Mouse (Mus musculus) midbrain, embryonic 14.5 days (tissue): ENCODE results near the gene Cxcr1. TPM values are rescaled to one million over a fixed set of nuclear protein-coding genes. Genes with fewer than 3 reads are reported as not detected.

Experiments used
- ATAC-seq: fragments of 200-750 bp; cut with Nextera tagmentation; 2 replicates; pipeline ENCODE4 v1.8.0; 2017; ENCODE audit warnings: moderate number of reproducible peaks, moderate library complexity; ENCODE audit not compliant: low FRiP score, low TSS enrichment
- DNase-seq: peaks from one replicate; pipeline ENCODE4 v3.0.0-alpha.2; 2015
- H3K27ac ChIP-seq: fragments of 300-500 bp; sonication (generic); replicated peaks from 2 replicates; pipeline ENCODE4 v1.5.1; 2014; ENCODE audit warnings: mild to moderate bottlenecking, low read depth, low read length, moderate library complexity
- H3K27me3 ChIP-seq: fragments of 300-500 bp; sonication (generic); 2 replicates; pipeline ENCODE4 v1.6.1; 2014; ENCODE audit warnings: low read length, control low read depth, mixed read lengths; ENCODE audit not compliant: control insufficient read depth, insufficient read depth
- H3K36me3 ChIP-seq: fragments of 300-500 bp; sonication (generic); 2 replicates; pipeline ENCODE4 v1.6.1; 2014; ENCODE audit warnings: low read length, control low read depth; ENCODE audit not compliant: control insufficient read depth, insufficient read depth
- H3K4me1 ChIP-seq: fragments of 300-500 bp; sonication (generic); 2 replicates; pipeline ENCODE4 v1.6.1; 2014; ENCODE audit warnings: mild to moderate bottlenecking, antibody characterized with exemption, low read length, control low read depth; ENCODE audit not compliant: control insufficient read depth, insufficient read depth
- H3K4me2 ChIP-seq: fragments of 300-500 bp; sonication (generic); 2 replicates; pipeline ENCODE4 v1.6.1; 2014; ENCODE audit warnings: mild to moderate bottlenecking, low read length, moderate library complexity
- H3K4me3 ChIP-seq: fragments of 300-500 bp; sonication (generic); replicated peaks from 2 replicates; pipeline ENCODE4 v1.5.1; 2014; ENCODE audit warnings: low read depth, low read length
- H3K9ac ChIP-seq: fragments of 300-500 bp; sonication (generic); replicated peaks from 2 replicates; pipeline ENCODE4 v1.6.1; 2014; ENCODE audit warnings: mild to moderate bottlenecking, low read length, moderate library complexity
- H3K9me3 ChIP-seq: fragments of 300-500 bp; sonication (generic); 2 replicates; pipeline ENCODE4 v1.6.1; 2016; ENCODE audit warnings: low read length, control low read depth, mixed read lengths; ENCODE audit not compliant: control insufficient read depth
- WGBS: fragments of 180-500 bp; shearing (Covaris S2); extraction: QIAGEN DNeasy Blood & Tissue Kit; methylation state at CpG from one replicate; pipeline ENCODE4 v1.1.7; 2014; 5-methylcytosine and 5-hydroxymethylcytosine counted together
- polyA plus RNA-seq: library from polyadenylated mRNA; unstranded; fragments of >200 nt; fragmentation: Nextera tagmentation; extraction: Ambion mirVana; gene quantifications from 2 replicates; pipeline ENCODE4 v1.2.1, GENCODE M21; 2014

The Cxcr1 gene
- polyA plus RNA-seq, 1 experiment from 2014 or later = not detected

DNA sequence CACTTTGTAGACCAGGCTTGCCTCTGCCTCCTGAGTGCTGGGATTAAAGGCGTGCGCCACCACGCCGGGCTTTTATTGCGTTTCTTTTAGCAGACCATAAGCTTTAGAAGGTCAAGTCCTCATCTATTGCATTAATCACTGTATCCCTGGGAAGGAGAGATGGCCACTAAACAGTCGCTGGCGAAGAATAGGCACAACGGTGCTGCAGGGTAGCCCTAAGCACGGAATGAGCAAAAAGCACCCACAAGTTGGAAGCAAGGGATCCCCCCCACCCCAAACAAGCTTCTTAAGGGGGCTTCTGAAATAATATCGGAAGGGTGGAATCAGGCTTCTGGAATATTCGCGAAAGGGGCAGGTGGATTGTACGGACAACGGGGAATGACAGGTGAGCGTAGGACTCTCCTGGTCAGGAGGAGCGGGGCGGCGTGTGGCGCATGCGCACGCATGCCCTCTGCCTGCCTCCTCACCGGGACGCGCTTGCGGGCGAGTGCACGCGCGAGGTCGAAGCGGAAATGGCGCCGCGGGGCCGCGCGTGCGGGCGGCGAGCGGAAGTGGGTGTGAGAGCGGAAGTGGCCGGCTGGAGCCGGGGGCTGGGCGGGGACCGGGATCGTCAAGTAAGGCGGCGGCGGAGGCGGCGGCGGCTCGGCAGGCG is 41.6 kb upstream of the Cxcr1 start, which contains the start of gene Arpc2:
Gene Arpc2, plus strand, starts transcription at position 147 of the 652 bp plus-strand sequence.
- no peaks in the 10 kb centered on the region for H3K36me3 ChIP-seq
- H3K4me3 ChIP-seq = peak within 1 kb of the TSS; percentile 96
- peak within 1 kb of the TSS; percentile 93 for H3K9ac ChIP-seq
- H3K9me3 ChIP-seq = no peaks in the 10 kb centered on the region
- no peaks in the 10 kb centered on the region for H3K27me3 ChIP-seq
- DNase-seq = peak; percentile 99
- peaks cover 27% of the 10 kb centered on the region for H3K4me1 ChIP-seq
- ATAC-seq = peak; percentile 94
- H3K27ac ChIP-seq = peak within 1 kb of the TSS; percentile 91
- WGBS = 1% methylated on average over 38 of the region's 55 CpGs
- H3K4me2 ChIP-seq = peak within 1 kb of the TSS; percentile 94

DNA sequence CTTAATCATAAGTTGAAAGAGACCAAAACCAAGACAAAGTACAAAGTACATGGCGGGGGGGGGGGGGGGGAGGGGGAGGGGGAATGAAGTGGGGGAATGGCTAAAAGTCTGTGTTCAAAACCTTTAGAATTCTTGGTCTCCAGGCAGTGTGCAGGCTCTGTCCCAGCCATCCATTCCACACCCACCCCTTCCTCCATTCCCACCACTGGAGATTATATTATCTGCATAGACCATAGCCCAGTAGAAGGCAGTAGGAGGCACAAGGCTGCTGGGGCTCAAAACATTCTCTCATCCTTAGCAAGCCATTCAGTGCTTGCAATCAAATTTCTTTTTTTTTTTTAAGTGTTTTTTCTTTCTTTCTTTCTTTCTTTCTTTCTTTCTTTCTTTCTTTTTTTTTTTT is 36.6 kb upstream of the Cxcr1 start:
- Histone ChIP-seq H3K9me3 (no peaks in the 10 kb centered on the region), H3K27ac (no peak overlapping the region), H3K36me3 (no peaks in the 10 kb centered on the region), H3K4me2 (no peak overlapping the region), H3K4me1 (no peaks in the 10 kb centered on the region), H3K4me3 (no peak overlapping the region), H3K27me3 (no peaks in the 10 kb centered on the region), H3K9ac (no peak overlapping the region)
- WGBS = no CpG with 5 or more reads among the region's 1 CpGs
- ATAC-seq = no peak
- DNase-seq = no peak

DNA sequence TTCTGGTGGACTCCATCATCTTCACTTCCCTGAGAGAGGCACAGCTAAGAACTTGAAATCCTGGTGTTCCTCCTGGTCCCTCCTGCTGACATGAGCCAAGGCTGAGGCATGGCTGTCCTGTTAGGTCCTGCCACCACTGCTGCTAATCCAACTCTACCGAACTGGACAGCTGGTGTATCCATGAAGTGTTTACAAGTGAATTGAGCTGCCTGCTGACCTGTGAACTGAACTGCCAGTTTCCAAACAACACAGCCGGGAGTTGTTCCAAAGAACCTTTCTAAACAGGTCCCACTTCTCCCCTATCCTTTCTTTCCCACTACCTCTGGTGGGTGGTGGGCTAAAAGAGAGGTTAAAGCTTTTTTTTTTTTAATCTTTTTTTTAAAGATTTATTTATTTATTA is 35.5 kb upstream of the Cxcr1 start:
- ATAC-seq (no peak), DNase-seq (no peak)
- H3K9ac ChIP-seq = no peak overlapping the region
- H3K27ac ChIP-seq = no peak overlapping the region
- H3K4me3 ChIP-seq = no peak overlapping the region
- WGBS = 83% methylated on average over 2 of the region's 2 CpGs
- H3K36me3 ChIP-seq = no peaks in the 10 kb centered on the region
- no peaks in the 10 kb centered on the region for H3K4me1 ChIP-seq
- H3K27me3 ChIP-seq = no peaks in the 10 kb centered on the region
- H3K9me3 ChIP-seq = no peaks in the 10 kb centered on the region
- no peak overlapping the region for H3K4me2 ChIP-seq

DNA sequence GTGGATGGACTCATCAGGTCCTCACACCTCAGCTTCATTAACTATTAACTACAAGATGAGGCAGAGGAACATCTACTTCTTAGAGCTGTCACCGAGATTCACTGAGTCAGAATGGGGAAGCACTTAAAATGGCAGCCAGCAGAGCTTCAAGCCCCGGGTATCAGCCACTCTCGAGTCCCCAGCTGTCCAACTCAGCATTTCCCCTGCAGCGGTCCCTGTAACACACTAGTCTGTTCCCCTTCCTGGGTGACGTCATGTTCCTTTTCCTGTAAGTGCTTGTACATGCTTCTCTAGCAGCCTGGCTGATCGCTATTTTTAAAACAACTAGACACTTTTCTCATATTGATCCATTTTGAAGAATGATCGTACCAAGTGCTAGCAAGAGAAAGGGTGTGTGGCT is 32.9 kb upstream of the Cxcr1 start:
- H3K9me3 ChIP-seq = no peaks in the 10 kb centered on the region
- DNase-seq (no peak), ATAC-seq (no peak)
- 88% methylated on average over 7 of the region's 7 CpGs for WGBS
- H3K4me2 ChIP-seq = no peak overlapping the region
- no peaks in the 10 kb centered on the region for H3K36me3 ChIP-seq
- H3K27ac ChIP-seq = no peak overlapping the region
- no peaks in the 10 kb centered on the region for H3K4me1 ChIP-seq
- H3K9ac ChIP-seq = no peak overlapping the region
- H3K4me3 ChIP-seq = no peak overlapping the region
- no peaks in the 10 kb centered on the region for H3K27me3 ChIP-seq

DNA sequence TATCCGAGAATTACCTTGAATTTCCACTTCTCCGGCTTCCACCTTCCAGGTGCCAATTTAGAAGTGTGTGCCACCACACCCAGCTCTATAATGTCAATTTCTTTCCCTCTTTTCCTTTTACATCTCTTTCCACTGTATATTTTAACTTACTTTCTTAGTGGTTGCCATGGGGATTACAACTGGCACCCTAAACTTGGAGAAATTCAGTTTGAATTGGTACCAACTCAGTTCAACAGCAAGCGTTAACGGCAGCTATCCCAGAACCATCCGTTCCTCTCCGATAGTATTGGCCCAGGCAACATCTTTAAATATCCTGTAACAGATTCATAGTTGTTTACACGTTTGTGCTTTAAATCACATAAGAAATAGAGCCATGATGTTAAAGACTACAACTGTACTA is 25.5 kb upstream of the Cxcr1 start:
- Histone ChIP-seq H3K27ac (no peak overlapping the region), H3K27me3 (no peaks in the 10 kb centered on the region), H3K4me3 (no peak overlapping the region), H3K9ac (no peak overlapping the region), H3K4me2 (no peak overlapping the region), H3K36me3 (no peaks in the 10 kb centered on the region), H3K9me3 (no peaks in the 10 kb centered on the region), H3K4me1 (no peaks in the 10 kb centered on the region)
- DNase-seq (no peak), ATAC-seq (no peak)
- WGBS = 91% methylated on average over 7 of the region's 7 CpGs

DNA sequence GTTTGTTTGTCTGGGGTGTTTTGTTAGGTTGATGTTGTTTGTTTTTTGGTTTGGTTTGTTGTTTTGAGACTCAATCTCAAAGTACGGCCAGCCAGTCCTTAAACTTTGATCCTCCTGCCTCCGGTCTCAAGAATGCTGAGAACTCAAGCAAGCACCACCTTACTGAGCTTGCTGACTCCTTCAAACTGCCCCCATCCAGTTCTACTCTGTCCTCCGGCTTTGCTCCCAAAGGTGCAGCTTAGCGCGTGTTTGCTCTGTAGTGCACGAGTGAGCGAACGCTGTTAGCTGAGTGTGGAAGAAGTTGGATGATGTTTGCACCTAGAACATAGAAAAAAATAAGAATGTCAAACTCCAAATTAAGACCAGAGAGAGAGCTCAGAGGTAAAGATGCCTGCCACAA is 14.5 kb upstream of the Cxcr1 start:
- Histone ChIP-seq H3K9me3 (no peaks in the 10 kb centered on the region), H3K36me3 (no peaks in the 10 kb centered on the region), H3K9ac (no peak overlapping the region), H3K4me1 (no peaks in the 10 kb centered on the region), H3K4me2 (no peak overlapping the region), H3K27ac (no peak overlapping the region), H3K27me3 (no peaks in the 10 kb centered on the region), H3K4me3 (no peak overlapping the region)
- WGBS = 95% methylated on average over 8 of the region's 8 CpGs
- DNase-seq = no peak
- ATAC-seq = no peak

DNA sequence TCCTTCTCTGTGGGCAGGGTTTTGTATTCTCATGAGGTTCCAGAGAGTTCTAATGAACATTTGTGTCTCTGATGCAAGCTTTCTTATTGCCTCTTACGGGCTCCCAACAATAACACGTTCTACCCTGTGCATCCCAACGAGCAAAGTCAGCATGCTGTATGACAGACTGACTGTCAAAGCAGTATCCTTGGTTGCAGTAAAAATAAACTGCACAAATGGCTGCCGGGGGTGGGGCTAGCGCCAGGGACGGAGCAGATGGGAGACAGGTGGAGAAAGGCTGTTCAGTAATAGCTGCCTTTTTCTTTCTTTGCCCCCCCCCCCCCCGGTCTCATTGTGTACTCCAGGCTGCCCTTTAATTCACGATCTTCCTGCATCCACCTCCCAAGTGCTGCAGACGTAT is 13.5 kb upstream of the Cxcr1 start:
- DNase-seq (no peak), ATAC-seq (no peak)
- Histone ChIP-seq H3K36me3 (no peaks in the 10 kb centered on the region), H3K4me1 (no peaks in the 10 kb centered on the region), H3K27me3 (0 out of 2 replicates have a peak, but pooled peaks cover under 1% of the 10 kb centered on the region), H3K9ac (no peak overlapping the region), H3K4me3 (no peak overlapping the region), H3K4me2 (no peak overlapping the region), H3K9me3 (no peaks in the 10 kb centered on the region), H3K27ac (no peak overlapping the region)
- WGBS = 62% methylated on average over 9 of the region's 9 CpGs

DNA sequence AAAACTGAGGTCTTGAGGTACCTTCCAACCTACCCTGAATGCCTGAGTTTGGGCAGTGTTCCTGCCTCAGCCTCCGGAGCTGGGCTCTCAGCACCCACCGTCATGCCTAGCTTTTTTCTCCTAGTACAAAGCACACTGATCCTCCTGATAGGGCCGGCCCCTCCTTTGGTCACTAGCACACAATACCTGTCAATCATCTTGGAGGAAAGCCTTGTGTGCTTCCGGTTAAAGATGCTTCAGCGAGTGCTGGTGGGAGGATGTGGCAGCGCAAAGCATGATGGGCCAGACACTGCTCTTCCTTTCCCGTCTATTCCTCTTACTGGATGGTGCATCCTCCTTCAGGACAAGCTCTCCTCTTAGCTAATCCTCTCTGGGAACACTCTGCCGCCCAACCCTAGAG is 12.2 kb upstream of the Cxcr1 start:
- no peaks in the 10 kb centered on the region for H3K36me3 ChIP-seq
- no peak overlapping the region for H3K27ac ChIP-seq
- ATAC-seq (no peak), DNase-seq (no peak)
- no peak overlapping the region for H3K9ac ChIP-seq
- H3K4me3 ChIP-seq = no peak overlapping the region
- H3K4me2 ChIP-seq = no peak overlapping the region
- H3K27me3 ChIP-seq = 0 out of 2 replicates have a peak, but pooled peaks cover 6% of the 10 kb centered on the region
- WGBS = 50% methylated on average over 8 of the region's 8 CpGs
- H3K9me3 ChIP-seq = no peaks in the 10 kb centered on the region
- H3K4me1 ChIP-seq = no peaks in the 10 kb centered on the region

DNA sequence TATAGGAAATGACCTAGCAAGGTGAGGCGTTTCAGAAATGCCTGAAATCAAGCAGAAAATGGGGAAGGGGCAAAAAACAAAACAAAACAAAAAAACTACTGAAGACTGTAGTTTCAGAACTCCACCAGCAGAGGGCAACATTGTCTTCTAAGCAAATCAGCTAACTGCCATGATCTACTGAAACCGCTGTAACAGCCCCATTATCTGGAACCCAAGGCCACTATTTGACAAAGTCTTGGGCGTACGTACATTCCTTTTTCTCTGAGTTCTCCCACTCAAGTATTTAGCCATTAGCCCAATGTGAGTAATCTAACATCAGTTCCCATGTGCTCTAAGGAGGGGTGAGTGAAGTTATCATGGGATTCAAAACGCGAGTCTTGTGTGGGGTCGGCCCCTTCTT is 11.4 kb upstream of the Cxcr1 start:
- Histone ChIP-seq H3K4me1 (no peaks in the 10 kb centered on the region), H3K27ac (no peak overlapping the region), H3K4me2 (no peak overlapping the region), H3K9me3 (no peaks in the 10 kb centered on the region), H3K36me3 (no peaks in the 10 kb centered on the region), H3K9ac (no peak overlapping the region), H3K27me3 (0 out of 2 replicates have a peak, but pooled peaks cover 6% of the 10 kb centered on the region), H3K4me3 (no peak overlapping the region)
- DNase-seq = peak; percentile 65
- 67% methylated on average over 7 of the region's 7 CpGs for WGBS
- ATAC-seq = no peak
